Mouse (Mus musculus) forebrain, embryonic 14.5 days (tissue): ENCODE measurements around the gene Insl3. TPM values are rescaled to one million over a fixed set of nuclear protein-coding genes. Genes with fewer than 3 reads are reported as not detected.
A peak's percentile ranks its signal among the peaks of the same experiment; 100 is the strongest.

ENCODE experiments used
- ATAC-seq: fragments of 200-750 bp; cut with Nextera tagmentation; 2 replicates; pipeline ENCODE4 v1.8.0; 2017; ENCODE audit warnings: mild to moderate bottlenecking, moderate library complexity
- DNase-seq: peaks from one replicate; pipeline ENCODE4 v3.0.0-alpha.2; 2015; ENCODE audit warnings: low spot score
- H3K27ac ChIP-seq: fragments of 300-500 bp; sonication (generic); 2 replicates; pipeline ENCODE4 v1.5.1; 2014; ENCODE audit warnings: low read depth, mild to moderate bottlenecking, control low read depth, low read length, moderate library complexity
- H3K27me3 ChIP-seq: fragments of 300-500 bp; sonication (generic); replicated peaks from 2 replicates; pipeline ENCODE4 v1.6.1; 2014; ENCODE audit warnings: low read length, control low read depth, mixed read lengths; ENCODE audit not compliant: control insufficient read depth, insufficient read depth
- H3K36me3 ChIP-seq: fragments of 300-500 bp; sonication (generic); 2 replicates; pipeline ENCODE4 v1.6.1; 2014; ENCODE audit warnings: low read length, control low read depth; ENCODE audit not compliant: control insufficient read depth, insufficient read depth
- H3K4me1 ChIP-seq: fragments of 300-500 bp; sonication (generic); 2 replicates; pipeline ENCODE4 v1.6.1; 2014; ENCODE audit warnings: antibody characterized with exemption, low read length, control low read depth; ENCODE audit not compliant: control insufficient read depth, insufficient read depth
- H3K4me2 ChIP-seq: fragments of 300-500 bp; sonication (generic); 2 replicates; pipeline ENCODE4 v1.6.1; 2014; ENCODE audit warnings: mild to moderate bottlenecking, control low read depth, low read length
- H3K4me3 ChIP-seq: fragments of 300-500 bp; sonication (generic); 2 replicates; pipeline ENCODE4 v1.5.1; 2014; ENCODE audit warnings: low read depth, low read length, control low read depth
- H3K9ac ChIP-seq: fragments of 300-500 bp; sonication (generic); 2 replicates; pipeline ENCODE4 v1.6.1; 2014; ENCODE audit warnings: mild to moderate bottlenecking, low read length, control low read depth, moderate library complexity
- H3K9me3 ChIP-seq: fragments of 300-500 bp; sonication (generic); replicated peaks from 2 replicates; pipeline ENCODE4 v1.6.1; 2016; ENCODE audit warnings: low read length, control low read depth, mixed read lengths; ENCODE audit not compliant: control insufficient read depth
- WGBS: fragments of 180-500 bp; shearing (Covaris S2); extraction: QIAGEN DNeasy Blood & Tissue Kit; methylation state at CpG from one replicate; pipeline ENCODE4 v1.1.7; 2014; 5-methylcytosine and 5-hydroxymethylcytosine counted together
- polyA plus RNA-seq: library from polyadenylated mRNA; unstranded; fragments of >200 nt; fragmentation: Nextera tagmentation; extraction: Ambion mirVana; gene quantifications from 2 replicates; pipeline ENCODE4 v1.2.1, GENCODE M21; 2014

Insl3 gene
- polyA plus RNA-seq, 1 experiment from 2014 or later: not detected

GRCm38 (mm10) chr8:71665331-71666130, 23.5 kb upstream of the Insl3 start:
- Histone ChIP-seq H3K4me1 (peaks cover 27% of the 10 kb centered on the region), H3K4me3 (no peak overlapping the region), H3K36me3 (peaks cover 21% of the 10 kb centered on the region), H3K27ac (no peak overlapping the region), H3K9ac (no peak overlapping the region), H3K27me3 (peaks cover 12% of the 10 kb centered on the region), H3K9me3 (no peaks in the 10 kb centered on the region), H3K4me2 (peak overlapping the region; percentile 30)
- WGBS: 3% methylated on average over 22 of the region's 22 CpGs
- peak; percentile 16; the same call in 1 of the 2 replicates for ATAC-seq
- peak; percentile 50 for DNase-seq

GRCm38 (mm10) chr8:71666855-71667254, 22.2 kb upstream of the Insl3 start:
- peak overlapping the region; percentile 15; the same call in 1 of the 2 replicates for H3K27ac ChIP-seq
- peaks cover 18% of the 10 kb centered on the region; the same call in 1 of the 2 replicates for H3K36me3 ChIP-seq
- peak overlapping the region; percentile 11; the same call in 1 of the 2 replicates for H3K4me2 ChIP-seq
- WGBS: 27% methylated on average over 1 of the region's 1 CpGs
- no peaks in the 10 kb centered on the region for H3K9me3 ChIP-seq
- no peak for ATAC-seq
- no peak overlapping the region for H3K4me3 ChIP-seq
- no peak for DNase-seq
- H3K27me3 ChIP-seq: peaks cover 12% of the 10 kb centered on the region
- H3K4me1 ChIP-seq: peaks cover 27% of the 10 kb centered on the region
- H3K9ac ChIP-seq: no peak overlapping the region

- peak; percentile 62 for DNase-seq
- ATAC-seq: no peak
- H3K9me3 ChIP-seq: no peaks in the 10 kb centered on the region
- H3K4me2 ChIP-seq: peak overlapping the region; percentile 11; the same call in 1 of the 2 replicates
- H3K4me3 ChIP-seq: no peak overlapping the region
- 44% methylated on average over 5 of the region's 5 CpGs for WGBS
- H3K27me3 ChIP-seq: peaks cover 12% of the 10 kb centered on the region
- peak overlapping the region; percentile 15; the same call in 1 of the 2 replicates for H3K27ac ChIP-seq
- peaks cover 16% of the 10 kb centered on the region; the same call in 1 of the 2 replicates for H3K36me3 ChIP-seq
- peak overlapping the region; percentile 32; the same call in 1 of the 2 replicates for H3K9ac ChIP-seq
- H3K4me1 ChIP-seq: peaks cover 29% of the 10 kb centered on the region
Measured at GRCm38 (mm10) chr8:71667256-71667655, 21.8 kb upstream of the Insl3 start.

GRCm38 (mm10) chr8:71668220-71668975, 20.6 kb upstream of the Insl3 start:
- H3K27ac ChIP-seq: no peak overlapping the region
- peak overlapping the region; percentile 37 for H3K9ac ChIP-seq
- peaks cover 9% of the 10 kb centered on the region; the same call in 1 of the 2 replicates for H3K36me3 ChIP-seq
- H3K27me3 ChIP-seq: peaks cover 12% of the 10 kb centered on the region
- DNase-seq (no peak), ATAC-seq (no peak)
- H3K4me3 ChIP-seq: no peak overlapping the region
- H3K4me2 ChIP-seq: peak overlapping the region; percentile 30
- WGBS: 5% methylated on average over 21 of the region's 21 CpGs
- peaks cover 29% of the 10 kb centered on the region for H3K4me1 ChIP-seq
- H3K9me3 ChIP-seq: no peaks in the 10 kb centered on the region

GRCm38 (mm10) chr8:71670198-71670597, 18.8 kb upstream of the Insl3 start:
- DNase-seq (no peak), ATAC-seq (peak; percentile 18)
- peak overlapping the region; percentile 77 for H3K27ac ChIP-seq
- H3K36me3 ChIP-seq: no peaks in the 10 kb centered on the region
- H3K9me3 ChIP-seq: no peaks in the 10 kb centered on the region
- peaks cover 12% of the 10 kb centered on the region for H3K27me3 ChIP-seq
- 12% methylated on average over 9 of the region's 12 CpGs for WGBS
- H3K4me3 ChIP-seq: peak overlapping the region; percentile 80
- H3K9ac ChIP-seq: peak overlapping the region; percentile 79
- peak overlapping the region; percentile 86 for H3K4me2 ChIP-seq
- H3K4me1 ChIP-seq: peaks cover 29% of the 10 kb centered on the region

- peak; percentile 93 for DNase-seq
- Histone ChIP-seq H3K4me1 (peaks cover 26% of the 10 kb centered on the region), H3K27me3 (peaks cover 12% of the 10 kb centered on the region), H3K9me3 (no peaks in the 10 kb centered on the region), H3K27ac (peak overlapping the region; percentile 86), H3K9ac (peak overlapping the region; percentile 79), H3K36me3 (no peaks in the 10 kb centered on the region), H3K4me2 (peak overlapping the region; percentile 86), H3K4me3 (peak overlapping the region; percentile 80)
- ATAC-seq: peak; percentile 70
- WGBS: under 1% methylated on average over 52 of the region's 64 CpGs
Measured at GRCm38 (mm10) chr8:71670621-71671548, 18.1 kb upstream of the Insl3 start.

- H3K9me3 ChIP-seq: no peaks in the 10 kb centered on the region
- H3K9ac ChIP-seq: peak within 1 kb of the TSS; percentile 79
- WGBS: under 1% methylated on average over 35 of the region's 42 CpGs
- peaks cover 24% of the 10 kb centered on the region for H3K4me1 ChIP-seq
- DNase-seq (peak; percentile 92), ATAC-seq (peak; percentile 71)
- peak within 1 kb of the TSS; percentile 86 for H3K27ac ChIP-seq
- H3K36me3 ChIP-seq: no peaks in the 10 kb centered on the region
- H3K27me3 ChIP-seq: peaks cover 13% of the 10 kb centered on the region
- H3K4me3 ChIP-seq: peak within 1 kb of the TSS; percentile 80
- peak within 1 kb of the TSS; percentile 86 for H3K4me2 ChIP-seq
Measured at GRCm38 (mm10) chr8:71671549-71671965, 17.5 kb upstream of the Insl3 start, which contains the start of gene Unc13a. Gene Unc13a, minus strand, starts transcription at chr8:71671757.

GRCm38 (mm10) chr8:71672168-71672735, 16.8 kb upstream of the Insl3 start:
- H3K27me3 ChIP-seq: peaks cover 19% of the 10 kb centered on the region
- peak overlapping the region; percentile 86 for H3K27ac ChIP-seq

More at GRCm38 (mm10) chr8:71672168-71672735, 16.8 kb upstream of the Insl3 start:
- no peak for ATAC-seq
- H3K4me1 ChIP-seq: peaks cover 18% of the 10 kb centered on the region
- 65% methylated on average over 6 of the region's 6 CpGs for WGBS
- H3K9me3 ChIP-seq: no peaks in the 10 kb centered on the region
- no peak for DNase-seq
- H3K4me3 ChIP-seq: peak overlapping the region; percentile 80
- no peaks in the 10 kb centered on the region for H3K36me3 ChIP-seq
- H3K9ac ChIP-seq: peak overlapping the region; percentile 79; the same call in 1 of the 2 replicates
- peak overlapping the region; percentile 86 for H3K4me2 ChIP-seq
